Mouse (Mus musculus) myocyte (in vitro differentiated cells): ENCODE data around the gene Rhbdf2. TPM values are rescaled to one million over a fixed set of nuclear protein-coding genes. Genes with fewer than 3 reads are reported as not detected.
"Not testable (repeated sequence)": the region's sequence is repeated elsewhere in the genome, so short reads cannot be mapped to it uniquely, and the experiment has no call there.

ENCODE experiments used
- H3K27me3 ChIP-seq: one replicate; pipeline ENCODE4 v1.6.1; 2011; ENCODE audit not compliant: control insufficient read depth, insufficient read depth, insufficient read length
- H3K36me3 ChIP-seq: one replicate; pipeline ENCODE4 v1.6.1; 2011; ENCODE audit not compliant: control insufficient read depth, insufficient read depth
- H3K4me2 ChIP-seq: one replicate; pipeline ENCODE4 v1.6.1; 2011; ENCODE audit warnings: low read depth, control low read depth
- H3K4me3 ChIP-seq: one replicate; pipeline ENCODE4 v1.5.1; 2011; ENCODE audit warnings: mild to moderate bottlenecking, control low read depth, moderate library complexity
- H3K79me2 ChIP-seq: one replicate; pipeline ENCODE4 v1.6.1; 2011; ENCODE audit not compliant: control insufficient read depth, insufficient read depth
- H3ac ChIP-seq: one replicate; pipeline ENCODE4 v1.6.1; 2011; ENCODE audit not compliant: control insufficient read depth, insufficient read length
- CEBPB ChIP-seq: IDR thresholded peaks from 2 replicates; pipeline ENCODE4 v1.6.1; 2011; ENCODE audit warnings: mild to moderate bottlenecking, moderate library complexity; ENCODE audit not compliant: poor library complexity, insufficient read depth, severe bottlenecking
- E2F4 ChIP-seq: IDR thresholded peaks from one replicate; pipeline ENCODE4 v1.6.1; 2011; ENCODE audit warnings: mild to moderate bottlenecking, control low read depth, moderate library complexity; ENCODE audit not compliant: insufficient read depth
- MAX ChIP-seq: IDR thresholded peaks from one replicate; pipeline ENCODE4 v1.6.1; 2011; ENCODE audit warnings: low read depth, mild to moderate bottlenecking, control low read depth
- MYOD1 ChIP-seq, 3 experiments: IDR thresholded peaks; one replicate each; pipeline ENCODE4 v1.6.1; 2011; ENCODE audit warnings: control low read depth in 2 of 3, low read depth in 2 of 3, mild to moderate bottlenecking in 2 of 3, moderate library complexity in 1 of 3; ENCODE audit not compliant: insufficient read length in 2 of 3, control insufficient read depth in 1 of 3
- MYOG ChIP-seq, 3 experiments: IDR thresholded peaks; one replicate each; pipeline ENCODE4 v1.6.1; 2011; ENCODE audit warnings: control low read depth in 2 of 3, low read depth in 2 of 3, mild to moderate bottlenecking in 2 of 3; ENCODE audit not compliant: insufficient read length in 2 of 3, control insufficient read depth in 1 of 3, insufficient read depth in 1 of 3
- POLR2A ChIP-seq: IDR thresholded peaks from one replicate; pipeline ENCODE4 v1.6.1; 2011; ENCODE audit warnings: low read depth, mild to moderate bottlenecking, control low read depth, moderate library complexity; ENCODE audit not compliant: insufficient read length
- POLR2AphosphoS2 ChIP-seq: IDR thresholded peaks from one replicate; pipeline ENCODE4 v1.6.1; 2011; ENCODE audit warnings: low read depth, control low read depth; ENCODE audit not compliant: insufficient read length
- REST ChIP-seq: IDR thresholded peaks from one replicate; pipeline ENCODE4 v1.6.1; 2011; ENCODE audit warnings: mild to moderate bottlenecking, control low read depth, moderate library complexity; ENCODE audit not compliant: insufficient read depth, insufficient read length
- SRF ChIP-seq: IDR thresholded peaks from one replicate; pipeline ENCODE4 v1.6.1; 2011; ENCODE audit warnings: low read depth; ENCODE audit not compliant: control insufficient read depth, insufficient read length
- TCF12 ChIP-seq: IDR thresholded peaks from one replicate; pipeline ENCODE4 v1.6.1; 2011; ENCODE audit warnings: mild to moderate bottlenecking, control low read depth; ENCODE audit not compliant: poor library complexity, insufficient read depth, severe bottlenecking
- TCF3 ChIP-seq: IDR thresholded peaks from one replicate; pipeline ENCODE4 v1.6.1; 2011; ENCODE audit warnings: low read depth, control low read depth; ENCODE audit not compliant: insufficient read length
- USF1 ChIP-seq: IDR thresholded peaks from one replicate; pipeline ENCODE4 v1.6.1; 2011; ENCODE audit warnings: low read depth, mild to moderate bottlenecking, control low read depth, moderate library complexity
- polyA plus RNA-seq: library from polyadenylated mRNA; unstranded; fragments of >200 nt; fragmentation: generic; extraction: Trizol; gene quantifications from one replicate; pipeline ENCODE4 v1.2.1, GENCODE M21; 2012; ENCODE audit warnings: missing spikeins

Gene Rhbdf2
- polyA plus RNA-seq, 1 experiment = 16.2 TPM

DNA sequence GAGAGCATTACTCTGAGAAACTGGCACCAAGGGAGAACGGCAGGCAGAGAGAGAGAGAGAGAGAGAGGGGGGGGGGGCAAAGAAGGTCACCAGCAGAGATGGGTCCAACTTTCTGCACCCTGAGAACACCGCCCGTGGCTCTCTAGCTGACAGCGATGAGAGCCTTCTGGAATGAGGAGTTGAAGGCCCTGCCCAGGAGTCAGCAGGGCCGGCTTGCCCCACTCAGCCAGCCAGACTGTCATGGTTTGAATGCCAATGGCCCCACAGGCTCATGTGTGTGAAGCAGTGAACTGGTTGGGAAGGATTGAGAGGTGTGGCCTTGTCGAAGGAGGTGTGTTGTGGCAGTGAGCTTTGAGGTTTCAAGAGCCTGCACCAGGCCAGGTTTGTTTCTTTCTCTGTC is 13.6 kb downstream of the Rhbdf2 start:
- Histone ChIP-seq H3K36me3 (no peaks in the 10 kb centered on the region), H3K4me3 (no peak overlapping the region), H3K27me3 (no peaks in the 10 kb centered on the region), H3K79me2 (peaks cover 9% of the 10 kb centered on the region), H3ac (no peak overlapping the region), H3K4me2 (no peak overlapping the region)
- no peak for TF ChIP-seq MYOD1 (IDR thresholded peaks at IDR 0.05; ENCODE audit: control insufficient read depth in 1 of 3, insufficient read length in 2 of 3, low read depth in 2 of 3)
- no peak for TF ChIP-seq E2F4
- TF ChIP-seq TCF3 = no peak
- TF ChIP-seq TCF12 = no peak
- no peak for TF ChIP-seq POLR2AphosphoS2
- no peak for TF ChIP-seq REST
- no peak for TF ChIP-seq SRF
- TF ChIP-seq MAX = no peak
- TF ChIP-seq MYOG (IDR thresholded peaks at IDR 0.05; ENCODE audit: control insufficient read depth in 1 of 3, insufficient read depth in 1 of 3, insufficient read length in 2 of 3, low read depth in 2 of 3) = no peak
- no peak for TF ChIP-seq USF1
- TF ChIP-seq POLR2A = no peak
- TF ChIP-seq CEBPB = no peak

DNA sequence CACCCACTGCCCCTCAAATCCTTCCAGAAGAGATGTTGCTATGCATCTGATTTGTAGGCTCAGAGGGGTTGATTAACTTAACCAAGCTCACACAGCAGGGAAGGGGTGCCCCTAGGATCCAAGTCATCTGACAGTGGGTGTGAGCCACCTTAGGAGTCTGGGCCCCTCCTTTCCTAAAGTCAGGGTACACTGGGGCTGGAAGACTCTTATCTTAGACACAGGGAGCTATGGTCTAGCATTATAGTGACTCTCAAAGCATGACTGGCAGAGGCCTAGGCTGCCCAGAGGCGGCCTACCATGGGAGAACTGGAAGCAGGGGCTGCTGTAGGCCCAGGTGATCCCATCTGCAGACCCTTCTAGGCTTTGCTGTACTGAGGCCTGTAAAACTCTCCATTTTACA is 14.3 kb downstream of the Rhbdf2 start:
- Histone ChIP-seq H3K79me2 (peaks cover 5% of the 10 kb centered on the region), H3K36me3 (no peaks in the 10 kb centered on the region), H3K27me3 (no peaks in the 10 kb centered on the region), H3ac (no peak overlapping the region), H3K4me2 (no peak overlapping the region), H3K4me3 (no peak overlapping the region)
- TF ChIP-seq MAX (no peak), TCF12 (no peak), E2F4 (no peak), TCF3 (no peak), MYOG (IDR thresholded peaks at IDR 0.05; ENCODE audit: control insufficient read depth in 1 of 3, insufficient read depth in 1 of 3, insufficient read length in 2 of 3, low read depth in 2 of 3) (no peak), POLR2A (no peak), POLR2AphosphoS2 (no peak), MYOD1 (IDR thresholded peaks at IDR 0.05; ENCODE audit: control insufficient read depth in 1 of 3, insufficient read length in 2 of 3, low read depth in 2 of 3) (no peak), REST (no peak), CEBPB (no peak), USF1 (no peak), SRF (no peak)

DNA sequence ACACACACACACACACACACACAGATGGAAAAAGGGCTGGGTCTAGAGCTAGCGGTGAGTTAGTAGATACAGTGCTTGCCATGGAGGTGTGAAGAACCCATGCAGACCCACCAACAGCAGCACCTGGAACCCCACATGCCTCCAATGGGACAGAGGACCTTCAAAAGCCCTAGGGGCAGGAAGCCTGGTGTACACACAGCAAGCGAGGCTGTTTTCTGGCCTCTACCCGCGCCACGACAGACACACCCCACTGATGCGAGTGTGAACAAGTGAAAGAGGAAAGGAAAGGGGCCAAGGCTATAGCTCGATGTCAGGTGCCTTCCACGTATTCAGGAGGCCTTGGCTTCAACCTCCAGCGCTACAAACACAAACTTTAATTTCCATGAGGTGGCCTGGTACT is 14.9 kb downstream of the Rhbdf2 start:
- no peak overlapping the region for H3K4me2 ChIP-seq
- no peaks in the 10 kb centered on the region for H3K27me3 ChIP-seq
- H3K36me3 ChIP-seq = no peaks in the 10 kb centered on the region
- H3K4me3 ChIP-seq = no peak overlapping the region
- no peak overlapping the region for H3ac ChIP-seq
- TF ChIP-seq TCF3 (no peak), REST (no peak), MAX (no peak), POLR2AphosphoS2 (no peak), TCF12 (no peak), USF1 (no peak), E2F4 (no peak), POLR2A (no peak), MYOD1 (IDR thresholded peaks at IDR 0.05; ENCODE audit: control insufficient read depth in 1 of 3, insufficient read length in 2 of 3, low read depth in 2 of 3) (no peak), SRF (no peak), CEBPB (no peak), MYOG (IDR thresholded peaks at IDR 0.05; ENCODE audit: control insufficient read depth in 1 of 3, insufficient read depth in 1 of 3, insufficient read length in 2 of 3, low read depth in 2 of 3) (no peak)
- peaks cover 5% of the 10 kb centered on the region for H3K79me2 ChIP-seq

DNA sequence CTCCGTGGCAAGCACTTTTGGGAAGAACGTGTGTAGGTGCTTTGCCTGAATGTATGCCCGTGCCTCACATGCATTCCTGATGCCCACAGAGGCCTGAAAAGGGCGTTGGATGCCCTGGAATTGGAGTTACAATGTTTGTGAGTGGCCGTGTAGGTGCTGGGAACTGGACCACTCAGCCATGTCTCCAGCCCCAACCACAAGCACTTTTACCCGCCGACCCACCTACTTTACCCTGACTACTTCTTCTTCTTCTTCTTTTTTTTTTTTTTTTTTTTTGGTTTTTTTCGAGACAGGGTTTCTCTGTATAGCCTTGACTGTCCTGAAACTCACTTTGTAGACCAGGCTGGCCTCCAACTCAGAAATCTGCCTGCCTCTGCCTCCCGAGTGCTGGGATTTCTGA is 15.7 kb downstream of the Rhbdf2 start:
- not testable (repeated sequence) for H3K4me2 ChIP-seq, H3K79me2 ChIP-seq, H3K4me3 ChIP-seq, H3K36me3 ChIP-seq, H3ac ChIP-seq, H3K27me3 ChIP-seq

DNA sequence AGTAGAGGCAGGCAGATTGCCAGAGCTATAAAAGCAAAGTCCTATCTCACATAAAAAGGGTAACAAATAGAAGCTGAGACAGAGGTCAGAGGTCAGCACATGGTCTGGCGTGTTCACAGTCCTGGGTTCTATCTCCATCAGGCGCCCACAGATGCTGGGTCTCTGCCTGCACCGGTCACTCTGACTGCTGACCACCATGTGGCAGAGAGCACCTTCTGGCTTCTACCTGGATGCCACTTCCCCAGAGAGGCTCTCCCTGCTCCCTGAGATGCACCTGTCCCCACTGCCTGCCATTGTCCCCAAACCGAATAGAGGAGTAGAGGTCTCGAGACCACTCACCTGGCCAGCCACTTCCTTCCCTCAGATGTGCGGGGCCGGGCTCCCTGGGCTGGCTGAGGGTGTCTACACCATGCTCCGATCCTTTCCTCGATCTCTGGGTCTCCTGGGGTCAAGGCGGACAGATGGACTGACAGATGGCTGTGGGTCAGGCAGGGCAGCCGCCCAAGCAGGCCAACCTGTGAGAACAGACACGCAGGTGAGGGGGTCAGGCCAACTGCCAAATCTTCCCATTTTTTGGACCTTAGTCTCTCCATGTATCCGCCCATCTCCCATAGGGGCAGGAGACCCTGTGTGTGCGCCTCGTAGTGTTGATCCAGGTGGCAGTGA is 16.7 kb downstream of the Rhbdf2 start:
- H3K36me3 ChIP-seq = peaks cover 5% of the 10 kb centered on the region
- H3K4me3 ChIP-seq = no peak overlapping the region
- peaks cover 4% of the 10 kb centered on the region for H3K79me2 ChIP-seq
- H3K4me2 ChIP-seq = no peak overlapping the region
- TF ChIP-seq MYOG (IDR thresholded peaks at IDR 0.05; ENCODE audit: control insufficient read depth in 1 of 3, insufficient read depth in 1 of 3, insufficient read length in 2 of 3, low read depth in 2 of 3) (no peak), CEBPB (no peak), E2F4 (no peak), REST (no peak), MYOD1 (IDR thresholded peaks at IDR 0.05; ENCODE audit: control insufficient read depth in 1 of 3, insufficient read length in 2 of 3, low read depth in 2 of 3) (no peak), TCF12 (no peak), TCF3 (no peak)
- H3K27me3 ChIP-seq = no peaks in the 10 kb centered on the region
- H3ac ChIP-seq = no peak overlapping the region
